Mouse (Mus musculus) liver, embryonic 14.5 days (tissue): ENCODE results near the gene Fam131a.

Experiments
- CTCF ChIP-seq: IDR thresholded peaks from 2 replicates; pipeline ENCODE4 v1.5.1; 2016; ENCODE audit warnings: antibody characterized with exemption, low read depth, control low read depth
- EP300 ChIP-seq: IDR thresholded peaks from 2 replicates; pipeline ENCODE4 v1.6.1; 2016; ENCODE audit warnings: antibody characterized with exemption, low read depth

GRCm38 (mm10) chr16:20736168-20736567 is 43.1 kb downstream of the Fam131a start:
- no peak for TF ChIP-seq CTCF
- TF ChIP-seq EP300: no peak
